Mouse (Mus musculus) R1 (cell line): ENCODE measurements around the gene Lrrc8d.

Experiments
- DNase-seq: peaks from one replicate; pipeline ENCODE4 v3.0.0-alpha.2; 2018; ENCODE audit warnings: low read depth, low spot score

Lrrc8d gene

DNA sequence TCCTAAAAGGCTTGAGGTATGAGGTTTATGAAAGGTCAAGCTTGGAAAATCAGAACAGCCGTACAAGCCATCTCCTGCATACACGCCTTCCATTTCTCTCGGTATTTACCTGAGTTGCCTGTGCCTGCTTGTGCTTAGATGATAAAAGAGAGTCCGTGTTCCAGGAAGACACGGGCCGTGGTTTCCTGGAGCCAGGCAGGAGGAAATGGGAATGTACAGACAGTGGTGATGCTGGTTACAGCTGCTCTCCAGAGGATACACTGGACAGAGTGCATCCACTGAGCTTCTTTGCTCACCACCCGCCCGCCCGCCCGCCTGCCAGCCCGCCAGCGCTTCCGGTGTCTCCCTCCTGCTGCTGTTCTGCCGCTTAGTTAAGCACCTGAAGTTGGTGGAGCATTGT is 116.3 kb downstream of the Lrrc8d start:
- no peak for DNase-seq

- no peak for DNase-seq
These were observed 117.6 kb downstream of the Lrrc8d start for GRCm38 (mm10) chr5:105817248-105817976.

GRCm38 (mm10) chr5:105818411-105818810 is 118.6 kb downstream of the Lrrc8d start:
- DNase-seq: no peak

GRCm38 (mm10) chr5:105821390-105821789 is 121.6 kb downstream of the Lrrc8d start:
- DNase-seq: no peak

DNA sequence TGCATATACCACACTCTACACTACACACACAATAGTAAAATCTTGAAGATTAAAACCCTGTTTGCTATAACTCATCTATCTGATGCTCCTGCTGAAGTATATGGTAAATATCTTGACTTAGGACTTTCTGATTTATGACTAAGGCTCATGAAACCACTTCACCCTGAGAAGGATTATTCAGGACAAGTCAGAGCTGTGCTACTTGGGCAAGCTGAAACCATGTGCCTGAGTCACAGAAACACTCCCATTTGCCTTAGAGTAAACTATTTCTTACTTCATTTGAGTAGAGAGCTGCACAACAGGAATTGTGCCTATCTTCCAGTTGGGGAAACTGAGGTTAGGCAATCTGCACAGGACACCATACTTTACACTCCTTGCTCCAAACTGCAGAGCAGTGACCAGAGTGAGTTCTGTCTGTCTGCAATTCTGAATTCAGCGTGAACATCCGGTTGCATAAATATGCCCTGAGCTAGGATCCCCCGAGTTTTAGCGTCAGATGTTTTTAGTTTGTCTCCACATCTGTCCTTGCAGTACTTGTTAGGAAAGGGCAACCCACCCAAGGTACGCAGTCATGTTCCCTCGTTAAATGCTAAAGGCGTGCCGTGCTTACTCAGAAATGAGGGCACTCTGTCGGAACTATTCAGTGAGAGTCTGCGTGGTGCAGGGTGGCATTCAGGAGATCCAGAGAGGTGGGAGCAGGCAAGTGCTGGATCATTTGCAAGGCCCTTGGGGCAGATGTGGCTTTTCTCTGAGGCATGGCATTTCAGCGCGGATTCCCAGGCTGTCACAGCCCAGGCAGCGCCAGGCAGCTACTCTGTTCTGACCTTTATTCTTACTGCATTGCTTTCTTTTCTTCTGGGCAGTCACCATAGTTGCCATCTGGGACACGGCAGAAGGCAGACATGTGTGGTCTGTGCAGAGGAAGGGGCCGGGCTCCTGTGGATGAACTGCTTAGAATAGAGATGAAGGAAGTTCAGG is 123.0 kb downstream of the Lrrc8d start:
- DNase-seq: no peak

GRCm38 (mm10) chr5:105824282-105824681 is 124.5 kb downstream of the Lrrc8d start:
- DNase-seq: no peak

- DNase-seq: no peak
These were observed 125.1 kb downstream of the Lrrc8d start for GRCm38 (mm10) chr5:105824827-105825226.

GRCm38 (mm10) chr5:105826916-105827510 is 127.2 kb downstream of the Lrrc8d start:
- DNase-seq: no peak

DNA sequence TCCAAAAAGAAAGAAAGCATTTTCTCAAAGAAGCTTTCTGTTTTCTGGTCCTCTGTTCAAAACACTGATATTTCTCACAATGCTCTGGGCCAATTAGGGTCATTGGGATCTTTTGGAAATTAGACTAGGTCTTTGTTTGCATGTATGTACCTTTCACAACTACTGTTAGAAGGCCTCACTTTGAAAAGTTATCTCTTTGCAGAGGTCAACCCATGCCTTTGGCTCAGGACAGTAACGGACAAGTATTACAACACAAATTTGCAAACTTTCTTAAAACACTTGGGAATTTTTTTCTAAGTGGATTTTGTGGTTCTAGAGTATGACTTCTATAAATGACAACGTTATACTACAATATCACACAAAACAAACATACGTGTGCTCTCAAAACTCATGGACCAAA is 128.3 kb downstream of the Lrrc8d start:
- no peak for DNase-seq

DNA sequence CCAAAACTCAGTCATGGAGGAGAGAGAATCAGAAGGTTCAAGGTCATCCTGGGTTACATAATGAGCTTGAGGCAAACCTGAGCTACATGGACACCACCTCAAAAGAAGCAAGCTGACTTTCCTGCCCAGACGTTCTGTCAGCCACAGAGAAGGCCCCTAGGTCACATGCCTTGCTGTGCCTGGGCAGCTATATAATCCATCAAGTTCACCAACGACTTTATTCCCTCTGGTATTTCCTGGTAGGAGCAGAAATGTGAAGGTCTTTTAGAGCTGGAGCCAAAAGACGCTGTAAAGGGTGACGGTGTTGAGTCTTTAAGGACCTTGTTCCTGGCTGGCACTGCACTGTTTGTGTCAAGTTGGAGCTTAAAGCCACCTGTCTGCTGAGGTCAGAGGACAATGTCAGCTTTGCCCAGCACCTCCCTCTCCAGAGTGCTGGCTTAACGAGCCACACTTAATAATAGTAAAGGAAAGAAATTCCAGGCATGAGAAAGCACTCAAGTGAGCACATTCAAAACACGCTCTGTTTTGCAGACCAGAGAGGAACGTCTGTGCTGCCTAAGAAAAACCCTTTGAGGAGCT is 129.3 kb downstream of the Lrrc8d start:
- DNase-seq: no peak

DNA sequence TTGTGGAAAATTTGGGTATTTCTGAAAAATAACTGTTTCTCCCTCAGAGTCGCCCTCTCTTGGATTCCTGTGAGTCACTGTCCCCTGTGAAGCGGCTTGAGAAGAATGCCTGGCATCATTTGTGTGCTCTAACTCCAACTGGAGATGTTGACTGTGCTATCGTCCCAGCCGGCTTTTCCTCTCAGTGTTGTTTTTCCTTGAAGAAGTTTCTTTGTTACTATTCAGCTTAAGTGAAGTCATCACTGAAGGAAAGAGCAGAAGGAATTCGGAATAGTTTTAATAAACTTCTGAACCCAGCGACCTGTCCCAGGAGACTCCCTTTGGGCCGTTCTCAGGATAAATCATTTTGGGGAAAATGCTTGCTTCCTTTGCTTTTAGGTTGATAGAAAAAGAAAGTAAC is 132.4 kb downstream of the Lrrc8d start:
- no peak for DNase-seq

- DNase-seq: no peak
These were observed 134.2 kb downstream of the Lrrc8d start for GRCm38 (mm10) chr5:105833923-105834322.

GRCm38 (mm10) chr5:105836006-105836405 is 136.2 kb downstream of the Lrrc8d start:
- peak; percentile 43 for DNase-seq

DNA sequence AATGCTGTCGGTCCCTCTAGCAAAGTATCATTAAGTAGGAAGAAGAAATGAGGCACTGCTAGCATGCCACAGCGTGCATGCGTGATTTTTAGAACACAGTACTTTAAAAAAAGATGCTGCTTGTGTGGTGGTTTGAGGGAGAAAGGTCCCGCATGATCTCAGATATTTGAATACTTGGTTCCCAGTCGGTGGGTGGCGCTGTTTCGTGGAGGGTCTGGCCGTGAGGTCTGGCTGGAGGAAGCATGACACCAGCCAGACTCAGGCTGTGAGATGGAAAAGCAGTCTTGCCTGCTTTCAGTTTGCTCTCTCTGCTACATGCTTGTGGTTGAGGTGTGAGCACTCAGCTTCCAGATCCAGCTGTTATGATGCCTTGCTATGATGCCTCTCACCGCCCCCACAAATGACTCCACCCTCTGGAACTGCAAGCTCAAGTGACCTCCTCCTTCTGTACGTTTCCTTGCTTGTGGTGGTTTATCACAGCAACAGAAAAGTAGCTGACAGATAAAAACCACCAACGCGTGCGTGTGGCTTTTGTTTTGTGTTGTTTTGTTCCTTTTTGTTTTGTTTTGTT is 140.1 kb downstream of the Lrrc8d start:
- DNase-seq: peak; percentile 39

GRCm38 (mm10) chr5:105844044-105844753 is 144.4 kb downstream of the Lrrc8d start:
- no peak for DNase-seq

DNA sequence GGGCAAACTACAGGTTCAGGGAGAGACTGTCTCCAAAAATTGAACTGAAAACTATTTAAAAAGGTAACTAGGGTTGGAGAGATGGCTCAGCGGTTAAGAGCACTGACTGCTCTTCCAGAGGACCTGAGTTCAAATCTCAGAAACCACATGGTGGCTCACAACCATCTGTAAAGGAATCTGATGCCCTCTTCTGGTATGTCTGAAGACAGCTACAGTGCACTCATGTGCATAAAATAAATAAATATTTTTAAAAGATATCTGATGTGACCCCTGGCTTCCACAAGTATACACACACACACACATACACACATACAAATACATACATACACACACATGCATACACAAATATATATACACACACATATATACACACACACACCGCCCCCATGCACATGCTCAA is 145.3 kb downstream of the Lrrc8d start:
- DNase-seq: no peak

- DNase-seq: no peak
These were observed 148.0 kb downstream of the Lrrc8d start for GRCm38 (mm10) chr5:105847726-105848125.

DNA sequence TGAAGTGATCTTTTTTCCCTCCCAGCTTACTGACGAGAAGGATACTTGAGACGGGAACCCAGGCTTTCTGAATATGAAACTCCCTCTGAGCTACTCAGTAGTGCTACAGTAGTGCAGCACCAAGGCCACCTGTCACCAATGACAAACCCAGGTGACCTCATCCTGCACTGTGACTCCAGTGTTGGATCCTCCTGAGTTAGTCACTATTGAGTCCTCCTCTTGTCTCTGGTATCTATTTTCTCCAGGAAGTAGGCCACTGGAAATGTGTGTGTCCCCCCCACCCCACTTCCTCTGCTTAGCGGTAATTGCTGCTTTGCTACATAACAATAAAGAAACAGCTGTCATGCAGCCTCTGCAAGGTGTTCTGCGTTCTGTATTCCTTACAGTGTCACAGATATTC is 149.5 kb downstream of the Lrrc8d start:
- DNase-seq: no peak

GRCm38 (mm10) chr5:105849643-105850042 is 149.9 kb downstream of the Lrrc8d start:
- no peak for DNase-seq

DNA sequence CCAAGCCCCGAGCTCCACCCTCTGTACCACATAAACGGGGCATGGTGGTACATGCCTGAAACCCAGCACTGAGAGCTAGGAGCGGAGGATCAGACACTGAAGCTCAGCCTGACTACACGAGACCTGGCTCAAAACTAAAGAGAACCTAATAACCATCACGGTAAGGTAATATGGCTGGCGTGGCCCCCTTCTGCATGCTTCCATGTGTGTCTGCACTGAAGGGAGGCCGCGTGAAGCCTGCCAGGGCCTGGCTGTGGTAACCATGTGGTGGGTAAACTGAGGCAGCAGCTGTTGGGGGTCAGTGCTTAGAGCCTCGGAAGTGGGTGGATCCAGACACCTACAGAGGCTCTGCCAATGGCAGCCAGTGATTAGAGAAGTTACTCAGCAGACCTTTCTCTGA is 153.5 kb downstream of the Lrrc8d start:
- no peak for DNase-seq

- DNase-seq: no peak
These were observed 157.7 kb downstream of the Lrrc8d start for GRCm38 (mm10) chr5:105857486-105857885.
